Mouse (Mus musculus) lung, adult 2 months (tissue): ENCODE results near the gene Dnah3.

Experiments
- CTCF ChIP-seq: fragments of 200-500 bp; IDR thresholded peaks from 2 replicates; pipeline ENCODE4 v1.5.1; 2011; ENCODE audit warnings: mild to moderate bottlenecking, low read length, control low read depth; ENCODE audit not compliant: insufficient read depth
- POLR2A ChIP-seq: fragments of 200-500 bp; IDR thresholded peaks from 2 replicates; pipeline ENCODE4 v1.6.1; 2011; ENCODE audit warnings: low read depth, mild to moderate bottlenecking, control low read depth, low read length, borderline replicate concordance; ENCODE audit errors: extremely low read depth

DNA sequence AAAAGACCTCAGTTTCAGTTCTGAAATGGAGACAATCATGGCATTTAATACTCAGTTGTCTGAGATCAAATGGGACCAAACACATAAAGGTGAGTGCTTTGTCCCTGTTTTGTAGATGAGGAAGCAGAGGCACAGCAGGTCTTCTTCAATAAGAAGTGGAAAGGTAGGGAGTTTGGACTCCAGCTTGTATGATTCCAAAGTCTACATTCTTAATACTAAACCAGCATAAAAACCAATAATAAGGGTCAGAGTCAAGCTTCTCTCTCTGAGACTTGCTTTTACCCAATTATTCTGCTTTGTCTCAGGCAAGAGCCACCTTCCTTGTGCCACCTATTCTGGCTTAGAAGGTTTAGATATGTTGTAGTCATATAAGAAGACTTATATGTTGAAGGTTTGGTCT is 116.5 kb downstream of the Dnah3 start:
- TF ChIP-seq POLR2A (no peak), CTCF (no peak)
